Mouse (Mus musculus) liver, embryonic 14.5 days (tissue): Measurements from ENCODE around the gene Olfr1504. TPM values are rescaled to one million over a fixed set of nuclear protein-coding genes. Genes with fewer than 3 reads are reported as not detected.
"Not testable (repeated sequence)": the region's sequence is repeated elsewhere in the genome, so short reads cannot be mapped to it uniquely, and the experiment has no call there.

Experiments used
- ATAC-seq: fragments of 200-750 bp; cut with Nextera tagmentation; 2 replicates; pipeline ENCODE4 v1.8.0; 2017; ENCODE audit warnings: moderate number of reproducible peaks, mild to moderate bottlenecking, moderate library complexity; ENCODE audit not compliant: insufficient read depth
- DNase-seq, 3 experiments: peaks; one replicate each; pipeline ENCODE4 v3.0.0-alpha.2; 2012 to 2013; ENCODE audit warnings: low read depth in 3 of 3, low spot score in 3 of 3
- H3K27ac ChIP-seq: fragments of 300-500 bp; sonication (generic); 2 replicates; pipeline ENCODE4 v1.5.1; 2014; ENCODE audit warnings: moderate library complexity, mild to moderate bottlenecking, control low read depth, inconsistent platforms
- H3K27me3 ChIP-seq: fragments of 300-500 bp; sonication (generic); 2 replicates; pipeline ENCODE4 v1.6.1; 2014; ENCODE audit warnings: mild to moderate bottlenecking, low read length, moderate library complexity; ENCODE audit not compliant: control insufficient read depth, insufficient read depth
- H3K36me3 ChIP-seq: fragments of 300-500 bp; sonication (generic); replicated peaks from 2 replicates; pipeline ENCODE4 v1.6.1; 2014; ENCODE audit warnings: low read depth; ENCODE audit not compliant: control insufficient read depth, insufficient read depth
- H3K4me1 ChIP-seq, 2 experiments: fragments of 200-500 bp in 1 of 2; fragments of 300-500 bp in 1 of 2; sonication (generic) in 1 of 2; replicated peaks; 2 replicates each; pipeline ENCODE4 v1.6.1; 2012 to 2014; ENCODE audit warnings: antibody characterized with exemption in 1 of 2, inconsistent platforms in 1 of 2, low read length in 1 of 2; ENCODE audit not compliant: control insufficient read depth in 2 of 2, insufficient read depth in 2 of 2
- H3K4me2 ChIP-seq: fragments of 300-500 bp; sonication (generic); 2 replicates; pipeline ENCODE4 v1.6.1; 2014; ENCODE audit warnings: low read depth, mild to moderate bottlenecking, control low read depth, moderate library complexity
- H3K4me3 ChIP-seq, 2 experiments: fragments of 200-500 bp in 1 of 2; fragments of 300-500 bp in 1 of 2; sonication (generic) in 1 of 2; 2 replicates each; pipeline ENCODE4 v1.5.1; 2012 to 2014; ENCODE audit warnings: low read depth in 2 of 2, low read length in 2 of 2, mild to moderate bottlenecking in 2 of 2, control low read depth in 1 of 2, inconsistent platforms in 1 of 2, moderate library complexity in 1 of 2; ENCODE audit not compliant: insufficient read depth in 1 of 2
- H3K9ac ChIP-seq: fragments of 300-500 bp; sonication (generic); replicated peaks from 2 replicates; pipeline ENCODE4 v1.6.1; 2014; ENCODE audit warnings: mild to moderate bottlenecking, control low read depth, moderate library complexity
- H3K9me3 ChIP-seq: fragments of 300-500 bp; sonication (generic); 2 replicates; pipeline ENCODE4 v1.6.1; 2016; ENCODE audit warnings: low read length, mixed read lengths; ENCODE audit not compliant: control insufficient read depth
- CTCF ChIP-seq: IDR thresholded peaks from 2 replicates; pipeline ENCODE4 v1.5.1; 2016; ENCODE audit warnings: antibody characterized with exemption, low read depth, control low read depth
- EP300 ChIP-seq: IDR thresholded peaks from 2 replicates; pipeline ENCODE4 v1.6.1; 2016; ENCODE audit warnings: antibody characterized with exemption, low read depth
- WGBS: fragments of 180-500 bp; shearing (Covaris S2); extraction: QIAGEN DNeasy Blood & Tissue Kit; methylation state at CpG from one replicate; pipeline ENCODE4 v1.1.7; 2014; ENCODE audit not compliant: insufficient replicate concordance; 5-methylcytosine and 5-hydroxymethylcytosine counted together
- polyA plus RNA-seq, 2 experiments: library from polyadenylated mRNA; depleted of rRNA in 1 of 2; stranded (reverse) in 1 of 2; unstranded in 1 of 2; fragments of >200 nt; fragmentation: Nextera tagmentation in 1 of 2; extraction: Ambion mirVana in 1 of 2; gene quantifications; 2 replicates each; pipeline versions ENCODE4 v1.2.1 to v1.2.3; 2012 to 2014

Gene Olfr1504
- not detected in 2 replicates for polyA plus RNA-seq (2012; rRNA removed)
- not detected in 2 replicates for polyA plus RNA-seq (2014; fragmentation: Nextera tagmentation; extraction: Ambion mirVana)

DNA sequence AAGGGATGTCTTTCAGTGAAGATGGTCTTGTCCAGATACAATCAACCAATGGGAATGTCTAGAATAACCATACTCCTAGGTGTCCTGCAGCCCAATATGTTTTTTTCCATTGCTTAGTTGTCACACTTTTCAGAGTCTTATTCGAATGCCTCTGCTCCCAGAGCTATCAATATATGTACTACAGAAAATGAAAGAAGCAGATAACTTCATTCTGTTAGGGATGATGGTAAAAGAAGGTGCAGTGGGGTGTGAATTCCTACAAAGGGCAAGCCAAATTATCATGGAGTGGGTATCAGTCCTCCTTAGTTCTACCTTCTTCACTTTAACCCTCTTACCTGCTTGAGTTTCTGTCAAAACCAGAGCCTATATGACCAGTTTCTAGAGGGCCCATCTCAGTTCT lies at the start of gene Olfr1504:
Gene Olfr1504, minus strand, starts transcription at position 101 of the 400 bp plus-strand sequence.
- no peaks in the 10 kb centered on the region for H3K36me3 ChIP-seq
- no peak within 1 kb of the TSS for H3K9ac ChIP-seq
- H3K27me3 ChIP-seq: no peaks in the 10 kb centered on the region
- TF ChIP-seq CTCF: no peak
- no peak for TF ChIP-seq EP300
- H3K4me2 ChIP-seq: no peak within 1 kb of the TSS
- no peaks in the 10 kb centered on the region for H3K4me1 ChIP-seq
- DNase-seq (no peak), ATAC-seq (no peak)
- no peaks in the 10 kb centered on the region for H3K9me3 ChIP-seq
- 22% methylated on average over 1 of the region's 1 CpGs for WGBS
- H3K4me3 ChIP-seq: no peak within 1 kb of the TSS
- no peak within 1 kb of the TSS for H3K27ac ChIP-seq

GRCm38 (mm10) chr19:13913230-13913629 lies 15.5 kb upstream of the Olfr1504 start, which contains the start of gene Olfr1505:
Gene Olfr1505, plus strand, starts transcription at chr19:13913530.
- Histone ChIP-seq H3K4me3 (no peak within 1 kb of the TSS), H3K4me1 (no peaks in the 10 kb centered on the region), H3K27ac (no peak within 1 kb of the TSS), H3K36me3 (no peaks in the 10 kb centered on the region), H3K9ac (no peak within 1 kb of the TSS), H3K9me3 (no peaks in the 10 kb centered on the region), H3K4me2 (no peak within 1 kb of the TSS), H3K27me3 (no peaks in the 10 kb centered on the region)
- TF ChIP-seq CTCF: no peak
- TF ChIP-seq EP300: no peak
- DNase-seq (no peak), ATAC-seq (no peak)
- 28% methylated on average over 2 of the region's 2 CpGs for WGBS

GRCm38 (mm10) chr19:13861495-13861894 lies 36.2 kb downstream of the Olfr1504 start, which contains the start of gene Olfr1502:
Gene Olfr1502, plus strand, starts transcription at chr19:13861795.
- no peaks in the 10 kb centered on the region for H3K36me3 ChIP-seq
- DNase-seq (no peak), ATAC-seq (no peak)
- no peaks in the 10 kb centered on the region for H3K27me3 ChIP-seq
- no peak within 1 kb of the TSS for H3K27ac ChIP-seq
- no peak within 1 kb of the TSS for H3K9ac ChIP-seq
- TF ChIP-seq EP300 (no peak), CTCF (no peak)
- H3K9me3 ChIP-seq: no peaks in the 10 kb centered on the region
- H3K4me1 ChIP-seq: no peaks in the 10 kb centered on the region
- no peak within 1 kb of the TSS for H3K4me3 ChIP-seq
- WGBS: 50% methylated on average over 1 of the region's 1 CpGs
- no peak within 1 kb of the TSS for H3K4me2 ChIP-seq

- not testable (repeated sequence) for H3K4me3 ChIP-seq, H3K4me1 ChIP-seq, H3K27me3 ChIP-seq, DNase-seq, H3K9me3 ChIP-seq, H3K4me2 ChIP-seq, H3K9ac ChIP-seq, H3K36me3 ChIP-seq, H3K27ac ChIP-seq, ATAC-seq
Observed at GRCm38 (mm10) chr19:13850592-13850991, 47.1 kb downstream of the Olfr1504 start, which contains the start of gene Olfr1501. Gene Olfr1501, minus strand, starts transcription at chr19:13850692.

Other genes starting within 250 kb of the Olfr1504 start
- gene Olfr1490, start 246.8 kb downstream of the Olfr1504 start, polyA plus RNA-seq (2012; rRNA removed): not detected in 2 replicates
- not detected in 2 replicates for gene Olfr1490, start 246.8 kb downstream of the Olfr1504 start, polyA plus RNA-seq (2014; fragmentation: Nextera tagmentation; extraction: Ambion mirVana)
- gene Olfr1491, start 200.7 kb downstream of the Olfr1504 start, polyA plus RNA-seq (2012; rRNA removed): not detected in 2 replicates
- not detected in 2 replicates for gene Olfr1491, start 200.7 kb downstream of the Olfr1504 start, polyA plus RNA-seq (2014; fragmentation: Nextera tagmentation; extraction: Ambion mirVana)
- gene Olfr1493-ps1, start 174.7 kb downstream of the Olfr1504 start, polyA plus RNA-seq (2012; rRNA removed): not detected in 2 replicates
- gene Olfr1493-ps1, start 174.7 kb downstream of the Olfr1504 start, polyA plus RNA-seq (2014; fragmentation: Nextera tagmentation; extraction: Ambion mirVana): not detected in 2 replicates
- not detected in 2 replicates for gene Olfr1494, start 158.2 kb downstream of the Olfr1504 start, polyA plus RNA-seq (2012; rRNA removed)
- not detected in 2 replicates for gene Olfr1494, start 158.2 kb downstream of the Olfr1504 start, polyA plus RNA-seq (2014; fragmentation: Nextera tagmentation; extraction: Ambion mirVana)
- not detected in 2 replicates for gene Olfr1495, start 133.3 kb downstream of the Olfr1504 start, polyA plus RNA-seq (2012; rRNA removed)
- not detected in 2 replicates for gene Olfr1495, start 133.3 kb downstream of the Olfr1504 start, polyA plus RNA-seq (2014; fragmentation: Nextera tagmentation; extraction: Ambion mirVana)
- not detected in 2 replicates for gene Olfr1496, start 120.0 kb downstream of the Olfr1504 start, polyA plus RNA-seq (2012; rRNA removed)
- not detected in 2 replicates for gene Olfr1496, start 120.0 kb downstream of the Olfr1504 start, polyA plus RNA-seq (2014; fragmentation: Nextera tagmentation; extraction: Ambion mirVana)
- not detected in 2 replicates for gene Olfr1497, start 99.7 kb downstream of the Olfr1504 start, polyA plus RNA-seq (2012; rRNA removed)
- gene Olfr1497, start 99.7 kb downstream of the Olfr1504 start, polyA plus RNA-seq (2014; fragmentation: Nextera tagmentation; extraction: Ambion mirVana): not detected in 2 replicates
- gene Olfr1499, start 78.5 kb downstream of the Olfr1504 start, polyA plus RNA-seq (2012; rRNA removed): not detected in 2 replicates
- not detected in 2 replicates for gene Olfr1499, start 78.5 kb downstream of the Olfr1504 start, polyA plus RNA-seq (2014; fragmentation: Nextera tagmentation; extraction: Ambion mirVana)
- not detected in 2 replicates for gene Olfr1500, start 67.4 kb downstream of the Olfr1504 start, polyA plus RNA-seq (2012; rRNA removed)
- gene Olfr1500, start 67.4 kb downstream of the Olfr1504 start, polyA plus RNA-seq (2014; fragmentation: Nextera tagmentation; extraction: Ambion mirVana): not detected in 2 replicates
- gene Olfr1501, start 47.2 kb downstream of the Olfr1504 start, polyA plus RNA-seq (2012; rRNA removed): not detected in 2 replicates
- gene Olfr1501, start 47.2 kb downstream of the Olfr1504 start, polyA plus RNA-seq (2014; fragmentation: Nextera tagmentation; extraction: Ambion mirVana): not detected in 2 replicates
- gene Olfr1502, start 36.1 kb downstream of the Olfr1504 start, polyA plus RNA-seq (2012; rRNA removed): not detected in 2 replicates
- not detected in 2 replicates for gene Olfr1502, start 36.1 kb downstream of the Olfr1504 start, polyA plus RNA-seq (2014; fragmentation: Nextera tagmentation; extraction: Ambion mirVana)
- not detected in 2 replicates for gene Olfr1505, start 15.6 kb upstream of the Olfr1504 start, polyA plus RNA-seq (2012; rRNA removed)
- not detected in 2 replicates for gene Olfr1505, start 15.6 kb upstream of the Olfr1504 start, polyA plus RNA-seq (2014; fragmentation: Nextera tagmentation; extraction: Ambion mirVana)